Mouse (Mus musculus) left cerebral cortex, postnatal 10 days (tissue): ENCODE data around the gene Isg15. TPM values are rescaled to one million over a fixed set of nuclear protein-coding genes. Genes with fewer than 3 reads are reported as not detected.
"Not testable (repeated sequence)": the region's sequence is repeated elsewhere in the genome, so short reads cannot be mapped to it uniquely, and the experiment has no call there.

ENCODE experiments used
- DNase-seq, 2 experiments: peaks; one replicate each; pipeline ENCODE4 v3.0.0; 2021 to 2022; ENCODE audit warnings: low spot score in 2 of 2, mixed read lengths in 1 of 2; ENCODE audit errors: extremely low spot score in 1 of 2
- intact Hi-C: fragments of 180-260 bp; cut with DNase I; formaldehyde crosslinking; loops from one replicate; pipeline ENCODE4 v1.15.1; 2025
- microRNA-seq: library from miRNA; unstranded; fragments of <30 nt; microRNA quantifications from one replicate; pipeline ENCODE4 v1.2.0, GENCODE M21; 2022
- total RNA-seq, 2 experiments: library from RNA; stranded (reverse); gene quantifications; 2 replicates each; pipeline ENCODE4 v1.2.3; 2021

Gene Isg15
- total RNA-seq, 2 experiments from 2014 or later: 0.49 to 0.79 TPM

DNA sequence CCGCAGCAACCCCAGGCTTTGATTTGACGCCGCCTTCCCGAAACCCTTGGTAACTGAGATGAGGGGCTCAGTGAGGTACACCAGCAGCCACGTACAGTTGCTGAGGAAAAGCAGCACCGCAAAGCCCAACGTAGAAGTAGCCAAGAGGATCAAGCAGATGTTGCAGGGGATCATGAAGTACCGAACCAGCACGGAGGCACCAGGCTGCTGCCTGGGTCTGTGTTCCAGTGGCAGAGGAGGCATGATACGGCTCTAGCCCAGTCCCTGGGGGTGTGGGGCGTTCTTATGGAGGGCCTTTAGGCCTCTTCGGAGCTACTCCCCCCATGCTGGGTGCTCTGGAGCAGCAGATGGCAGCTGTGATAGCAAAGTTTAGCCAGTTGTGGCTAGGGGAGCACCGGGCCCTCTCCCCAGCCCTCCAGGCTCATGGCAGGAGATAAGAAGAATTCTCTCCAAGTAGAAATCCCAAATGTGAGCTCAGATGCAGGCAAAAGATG is 15.1 kb downstream of the Isg15 start:
- DNase-seq: peak in 1 of 2 experiments; percentile 46
- intact Hi-C loops: no loop called here

DNA sequence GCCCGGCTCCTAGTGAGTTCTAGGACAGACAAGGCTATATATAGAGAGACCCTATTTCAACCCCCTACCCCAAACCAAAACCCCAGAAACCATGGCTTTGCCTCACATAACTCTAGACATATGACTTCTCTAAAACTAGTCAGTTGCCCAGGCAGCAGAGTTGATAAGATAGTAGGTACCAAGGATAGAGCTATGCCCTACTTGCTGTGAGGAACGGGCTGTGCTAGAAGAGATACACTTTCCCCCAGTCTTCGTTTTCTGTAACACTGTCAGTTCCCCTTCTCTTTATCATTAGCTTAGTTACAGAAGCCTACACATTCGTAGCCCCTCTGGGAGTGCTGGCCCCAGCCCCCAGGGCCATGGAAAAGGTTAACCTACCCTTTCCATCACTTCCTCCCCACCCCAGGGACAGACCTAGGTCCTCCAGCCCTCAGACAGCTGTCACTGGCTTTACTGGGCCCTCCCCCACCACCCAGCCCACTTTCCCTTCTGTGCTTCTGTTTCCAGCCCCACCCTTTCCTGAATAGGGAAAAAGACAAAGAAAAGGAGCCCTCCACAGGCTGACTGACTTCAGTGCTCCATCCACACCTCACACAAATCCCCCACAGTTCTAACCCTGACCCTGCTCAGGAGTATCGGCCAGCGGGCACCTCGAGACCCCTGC is 16.2 kb downstream of the Isg15 start:
- intact Hi-C loops: loop anchor here (5.0 kb wide), 1 partner anchor 57 kb away; no protein-coding TSS in a partner anchor
- DNase-seq: peak in 1 of 2 experiments; percentile 52

DNA sequence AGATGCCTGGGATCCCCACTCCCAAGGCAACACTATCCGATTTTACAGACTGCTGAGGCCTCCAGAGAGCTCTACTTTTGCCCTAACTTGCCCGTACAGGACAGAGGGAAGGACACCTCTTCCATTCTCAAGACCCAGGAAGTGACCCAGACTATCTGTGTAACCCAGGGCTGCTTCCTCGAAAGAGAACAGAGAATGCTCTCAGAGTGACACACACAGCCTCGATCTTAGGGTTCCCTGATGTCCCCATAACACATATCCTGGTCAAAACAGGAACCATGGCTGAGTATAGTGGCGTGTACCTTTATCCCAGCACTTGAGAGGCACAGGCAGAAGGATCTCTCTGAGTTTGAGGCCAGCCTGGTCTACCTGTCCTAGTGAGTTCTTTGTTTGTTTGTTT is 16.9 kb downstream of the Isg15 start:
- intact Hi-C loops: loop anchor here (5.0 kb wide), 1 partner anchor 56 kb away; no protein-coding TSS in a partner anchor
- DNase-seq: no peak

DNA sequence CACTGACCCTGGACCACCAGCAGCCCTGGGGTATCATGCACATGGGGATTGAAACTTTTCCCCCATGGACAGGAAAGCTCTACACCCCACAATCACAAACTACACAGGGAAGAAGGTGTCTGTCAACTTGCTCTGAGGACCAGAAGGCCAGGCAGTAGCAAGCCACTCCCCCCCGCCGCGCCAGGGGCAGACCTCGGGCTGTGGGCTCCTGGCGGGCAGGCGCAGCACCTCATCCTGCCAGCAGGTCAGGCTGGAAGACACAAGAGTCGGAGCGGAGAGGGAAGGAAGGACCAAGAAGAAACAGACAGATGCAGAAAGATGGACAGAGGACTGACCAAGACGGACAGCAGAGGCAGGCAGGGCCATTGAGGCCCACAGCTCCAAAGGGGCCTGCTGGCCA is 23.0 kb downstream of the Isg15 start:
- peak in 1 of 2 experiments; percentile 26 for DNase-seq
- intact Hi-C loops: no loop called here

- DNase-seq: peak in 1 of 2 experiments; percentile 30
- intact Hi-C loops: no loop called here
Observed at GRCm38 (mm10) chr4:156171828-156172227, 28.8 kb downstream of the Isg15 start.

GRCm38 (mm10) chr4:156169129-156169528 is 31.5 kb downstream of the Isg15 start:
- intact Hi-C loops: loop anchor here (5.0 kb wide), 1 partner anchor 42 kb away; no protein-coding TSS in a partner anchor
- DNase-seq: peak in 1 of 2 experiments; percentile 27

- peak in 1 of 2 experiments; percentile 14 for DNase-seq
- intact Hi-C loops: loop anchor here (5.0 kb wide), 1 partner anchor 41 kb away; no protein-coding TSS in a partner anchor
Observed at GRCm38 (mm10) chr4:156168611-156169010, 32.0 kb downstream of the Isg15 start.

DNA sequence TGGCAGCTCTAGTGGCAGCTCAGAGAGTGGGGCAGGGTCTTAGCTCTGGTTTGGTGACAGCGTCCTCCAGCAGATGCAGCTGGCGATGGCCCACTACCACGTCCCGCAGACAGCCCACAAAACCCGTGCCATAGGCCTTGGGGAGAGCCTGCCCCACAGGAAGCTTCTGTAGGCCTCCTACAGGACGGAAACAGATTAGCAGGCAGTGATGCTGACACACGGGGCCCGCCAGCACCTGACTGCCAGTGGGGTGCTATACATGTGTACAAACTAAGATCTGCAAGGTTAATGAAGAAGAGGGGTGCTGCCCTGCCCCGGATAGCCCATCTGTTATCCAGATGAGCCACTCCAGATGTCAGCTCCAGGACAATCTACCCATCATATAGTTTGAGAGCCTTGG is 34.1 kb downstream of the Isg15 start:
- intact Hi-C loops: loop anchor here (5.0 kb wide), 1 partner anchor 39 kb away; no protein-coding TSS in a partner anchor
- DNase-seq: peak in 1 of 2 experiments; percentile 22

DNA sequence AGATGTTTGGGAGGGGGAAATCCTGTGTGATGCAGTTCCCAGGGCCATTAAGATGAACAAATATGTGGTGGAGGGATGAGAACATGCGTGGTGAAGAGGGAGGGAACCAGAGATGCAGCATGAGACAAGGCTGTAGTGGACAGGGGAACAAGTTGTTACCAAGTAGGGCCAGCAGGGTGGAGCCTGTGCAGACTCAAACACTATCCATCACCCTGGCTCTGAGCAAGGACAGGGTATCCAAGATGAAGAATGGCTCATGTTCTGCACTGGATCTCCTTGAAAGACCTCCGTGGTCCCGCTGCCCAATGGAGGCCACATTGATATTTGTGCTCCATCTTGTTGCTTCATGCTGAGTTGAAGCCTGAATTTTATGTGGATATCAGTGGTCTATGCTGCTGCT is 45.8 kb downstream of the Isg15 start:
- intact Hi-C loops: no loop called here
- no peak for DNase-seq

DNA sequence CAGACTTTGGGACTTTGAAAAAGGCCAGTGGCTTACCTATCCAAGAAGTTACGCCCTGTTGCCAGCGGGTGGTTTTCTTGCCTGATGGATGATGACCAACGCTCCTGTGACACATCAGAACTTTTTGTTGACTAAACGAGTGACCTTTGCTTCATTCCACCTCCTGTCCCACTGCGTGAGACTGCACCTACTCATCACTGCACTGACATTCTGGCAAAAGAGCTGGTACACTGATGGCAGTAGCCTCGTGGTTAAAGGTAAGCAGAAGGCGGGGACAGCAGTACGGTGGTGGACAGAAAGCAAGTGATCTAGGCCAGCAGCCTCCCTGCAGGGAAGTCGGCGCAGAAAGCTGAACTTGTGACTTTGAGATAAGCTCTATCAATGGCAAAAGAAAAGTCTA is 49.7 kb downstream of the Isg15 start:
- DNase-seq, intact Hi-C loops: not testable (repeated sequence)

Small RNA genes within 50 kb of the gene (microRNA-seq; reads per million reads assigned to microRNA genes)
- gene Mir7658: 8.6 reads per million, percentile 28 among the genes with 10 or more reads in this experiment

Other genes starting within 250 kb of the Isg15 start
- 10 to 100 TPM; 19.2 to 20.9 TPM for gene C1qtnf12, start 238.5 kb downstream of the Isg15 start, total RNA-seq
- gene B3galt6, start 208.2 kb downstream of the Isg15 start, total RNA-seq: 10 to 100 TPM; 11.4 to 11.8 TPM
- 100 to 1,000 TPM; 136 to 139 TPM for gene Sdf4, start 207.9 kb downstream of the Isg15 start, total RNA-seq
- 1 to 10 TPM in 1 of 2 experiments, under 1 TPM in 1; 0.32 to 1.4 TPM for gene Tnfrsf4, start 187.0 kb downstream of the Isg15 start, total RNA-seq
- not detected for gene Tnfrsf18, start 174.7 kb downstream of the Isg15 start, total RNA-seq
- not detected for gene Ttll10, start 141.4 kb downstream of the Isg15 start, total RNA-seq
- gene 9430015G10Rik, start 90.8 kb downstream of the Isg15 start, total RNA-seq: 10 to 100 TPM; 26.5 to 27.9 TPM
- under 1 TPM; 0.22 to 0.34 TPM for gene Rnf223, start 70.3 kb downstream of the Isg15 start, total RNA-seq
- 100 to 1,000 TPM; 237 to 253 TPM for gene Agrn, start 3.3 kb downstream of the Isg15 start, total RNA-seq
- gene AW011738, start 2.5 kb upstream of the Isg15 start, total RNA-seq: 1 to 10 TPM; 3.2 to 4.2 TPM
- under 1 TPM; 0.22 to 0.28 TPM for gene Perm1, start 15.1 kb upstream of the Isg15 start, total RNA-seq
- 10 to 100 TPM; 33.0 to 37.4 TPM for gene Plekhn1, start 34.0 kb upstream of the Isg15 start, total RNA-seq
- 10 to 100 TPM; 61.8 to 63.1 TPM for gene Noc2l, start 35.2 kb upstream of the Isg15 start, total RNA-seq
- 1 to 10 TPM; 5.2 to 5.4 TPM for gene Samd11, start 54.8 kb upstream of the Isg15 start, total RNA-seq
- not detected for gene Vmn2r-ps159, start 130.3 kb upstream of the Isg15 start, total RNA-seq